Mouse (Mus musculus) gastrocnemius, adult 18-20 months (tissue): ENCODE measurements at regions not wholly inside any gene's neighbourhood (a gene's known extent, or its start where the extent isn't known, plus 50 kb on each side); places are given as distances from the start of the nearest gene placed in this dataset.

Experiments used
- DNase-seq: peaks from one replicate; pipeline ENCODE4 v3.0.0; 2021; ENCODE audit warnings: low spot score

DNA sequence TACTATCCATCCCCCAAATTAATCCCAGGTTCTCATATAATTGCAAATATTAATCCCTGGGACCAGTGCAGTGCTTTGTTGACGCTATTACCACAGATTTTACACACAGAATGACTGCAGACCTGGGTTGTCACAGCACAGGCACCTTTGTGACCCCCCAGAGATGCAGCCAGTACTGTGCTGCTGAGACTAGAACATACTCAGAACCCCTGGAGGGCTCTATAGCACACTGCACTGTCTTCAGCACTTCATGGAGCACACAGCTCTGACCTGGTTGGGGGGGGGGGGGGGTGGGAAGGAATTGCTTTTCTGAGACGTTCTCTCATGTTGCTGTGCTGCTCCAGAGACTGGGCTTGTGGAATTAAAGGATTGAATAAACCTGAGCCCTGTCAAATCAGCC lies 154.9 kb upstream of the Gm34302 start:
- DNase-seq = no peak

DNA sequence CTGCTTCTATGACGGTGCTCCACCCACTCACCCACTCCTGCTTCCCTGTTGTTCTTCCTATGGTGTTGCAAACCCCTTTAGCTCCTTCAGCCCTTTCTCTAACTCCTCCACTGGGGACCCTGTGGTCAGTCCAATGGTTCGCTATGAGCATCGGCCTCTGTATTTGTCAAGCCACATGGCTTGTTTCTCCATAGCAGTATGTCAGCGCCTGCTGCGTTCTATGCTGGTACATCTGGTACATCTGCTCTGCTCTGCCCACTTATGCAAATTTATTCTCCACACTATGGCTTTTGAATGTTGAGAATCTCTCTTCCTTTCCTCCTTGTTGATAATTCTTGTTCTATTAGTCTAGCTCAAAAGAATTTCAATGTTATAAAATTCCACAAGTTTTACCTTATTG lies 154.2 kb upstream of the Gm34302 start:
- no peak for DNase-seq

DNA sequence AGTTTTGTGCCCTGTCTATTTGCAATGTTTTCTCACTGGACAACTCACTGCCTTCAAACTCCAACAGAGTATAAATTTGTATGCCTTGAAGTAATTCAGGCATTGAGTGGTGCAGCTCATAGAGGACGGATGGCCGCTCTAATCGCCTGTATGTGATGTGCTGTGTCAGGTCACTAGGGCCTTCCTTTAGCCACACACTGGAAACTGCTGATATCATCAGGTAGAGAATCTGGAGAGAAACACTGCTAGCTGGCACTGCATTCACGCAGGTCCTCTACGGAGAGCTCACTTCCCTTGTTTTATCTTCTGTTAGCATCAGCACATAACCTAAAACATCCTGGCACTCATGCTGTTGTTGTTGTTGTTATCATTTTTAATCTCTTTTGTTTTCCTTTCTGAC lies 144.0 kb upstream of the Gm34302 start:
- DNase-seq = no peak

DNA sequence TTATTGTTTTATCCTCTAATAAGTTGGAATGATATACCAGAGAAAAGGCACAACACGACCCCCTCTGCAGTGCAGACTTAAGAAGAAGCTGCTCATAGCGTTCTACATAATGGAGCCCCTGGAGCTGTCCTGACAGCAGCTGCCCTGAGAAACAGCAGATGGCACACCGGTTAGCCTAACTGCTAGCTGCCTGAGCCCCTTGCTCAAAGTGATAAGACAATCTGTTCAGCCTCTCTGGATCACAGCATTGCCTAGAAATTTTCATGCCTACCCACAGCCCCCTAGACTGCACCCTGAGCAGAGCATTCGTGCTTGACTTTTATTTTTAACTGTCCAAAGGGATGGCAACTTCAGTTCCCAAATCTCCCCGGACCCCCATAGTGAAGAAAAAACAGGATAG lies 132.4 kb upstream of the Gm34302 start:
- no peak for DNase-seq

DNA sequence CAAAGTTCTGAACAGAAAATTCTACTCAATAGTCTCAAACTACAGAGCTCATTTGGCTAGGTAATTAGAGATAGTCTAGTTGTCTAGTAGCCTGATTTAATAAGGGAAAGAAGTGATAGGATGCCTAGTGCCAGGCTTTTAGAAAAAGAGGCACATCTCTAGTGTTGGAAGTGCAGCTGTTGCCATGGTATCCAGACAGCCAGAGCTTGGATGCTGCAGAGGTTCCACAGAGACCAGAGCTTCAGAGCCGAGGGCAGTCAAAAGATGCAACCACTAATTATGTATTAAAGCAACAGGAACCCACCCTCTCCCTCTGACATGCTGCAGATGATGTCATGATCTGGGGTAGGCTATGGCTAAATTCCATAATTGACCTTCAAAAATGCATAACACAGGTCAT lies 130.0 kb upstream of the Gm34302 start:
- no peak for DNase-seq

DNA sequence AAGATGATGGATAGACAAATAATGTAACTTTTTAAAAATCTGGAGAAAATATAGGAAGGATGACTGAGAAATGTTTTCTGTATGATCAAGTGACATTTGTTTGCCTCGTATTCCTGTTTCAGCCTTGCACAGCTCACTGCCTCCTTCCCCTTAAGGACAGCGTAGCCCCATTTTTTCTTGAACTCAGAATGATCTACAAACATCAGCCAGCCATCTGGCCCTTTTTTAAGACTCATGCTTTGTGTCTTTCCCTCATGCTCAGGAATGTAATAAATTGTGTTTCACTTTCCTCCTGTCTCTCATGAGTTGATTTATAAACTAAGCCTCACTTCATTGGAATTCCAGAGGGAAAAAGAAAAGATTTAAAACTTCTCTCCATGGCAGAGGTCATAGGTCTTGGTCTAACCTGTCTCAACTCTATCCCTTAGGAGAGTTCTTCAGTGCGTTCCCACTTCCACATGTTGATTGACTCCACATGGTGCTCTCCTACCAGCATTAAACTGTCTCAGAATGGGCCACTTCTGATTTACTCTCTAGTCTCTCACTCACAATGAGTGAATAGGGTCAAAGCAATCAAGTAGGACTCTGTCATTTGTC lies 129.2 kb upstream of the Gm34302 start:
- DNase-seq = no peak

GRCm38 (mm10) chr3:63610113-63610919 lies 126.6 kb upstream of the Gm34302 start:
- DNase-seq = no peak

DNA sequence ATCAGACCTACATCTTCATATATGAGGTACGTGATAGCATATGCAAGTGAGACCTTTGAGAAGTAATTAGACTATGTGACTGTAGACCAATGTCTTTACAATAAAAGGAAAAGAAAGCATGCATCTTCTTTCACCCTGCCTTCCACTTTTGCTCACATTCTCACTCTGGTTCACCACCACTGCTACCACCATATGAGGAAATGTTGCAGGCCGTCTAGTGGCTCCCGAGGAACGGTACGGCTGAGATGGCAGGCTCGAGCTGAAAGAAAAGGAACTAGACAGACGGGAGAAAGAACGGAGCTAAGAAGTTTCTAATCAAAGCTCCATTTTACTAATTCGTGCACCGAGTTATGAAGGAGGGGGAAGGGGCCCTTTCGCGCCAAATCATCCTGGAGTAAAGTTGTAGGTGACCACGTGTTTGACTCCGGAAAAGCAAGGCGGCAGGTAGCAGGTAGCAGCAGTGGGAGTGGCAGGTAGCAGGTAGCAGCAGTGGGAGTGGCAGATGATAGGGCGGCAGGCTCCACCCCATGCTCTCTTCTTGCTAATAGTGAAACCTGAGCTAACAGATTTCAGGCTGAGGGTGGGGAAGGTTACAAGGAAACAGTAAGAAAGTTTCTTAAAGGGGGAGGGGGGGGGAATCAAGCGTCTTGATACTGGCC lies 125.9 kb upstream of the Gm34302 start:
- DNase-seq = no peak

GRCm38 (mm10) chr3:63582717-63583696 lies 99.3 kb upstream of the Gm34302 start:
- DNase-seq = no peak

GRCm38 (mm10) chr3:63582180-63582579 lies 98.5 kb upstream of the Gm34302 start:
- no peak for DNase-seq

GRCm38 (mm10) chr3:63570607-63571353 lies 87.1 kb upstream of the Gm34302 start:
- peak; percentile 52 for DNase-seq

DNA sequence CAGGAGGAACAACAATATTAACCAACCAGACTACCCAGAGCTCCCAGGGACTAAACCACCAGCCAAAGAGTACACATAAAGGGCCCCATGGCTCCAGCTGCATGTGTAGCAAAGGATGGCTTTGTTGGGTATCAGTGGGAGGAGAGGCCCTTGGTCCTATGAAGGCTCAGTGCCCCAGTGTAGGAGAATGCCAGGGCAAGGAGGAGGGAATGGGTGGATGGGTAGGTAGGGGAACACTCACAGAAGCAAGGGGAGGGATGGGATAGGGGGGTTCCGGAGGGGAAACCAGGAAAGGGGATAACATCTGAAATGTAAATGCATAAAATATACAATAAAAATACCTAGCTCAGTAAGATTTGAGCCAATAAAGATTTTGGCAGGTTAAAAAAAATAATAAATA lies 86.4 kb upstream of the Gm34302 start:
- DNase-seq = no peak

GRCm38 (mm10) chr3:63569004-63569596 lies 85.4 kb upstream of the Gm34302 start:
- no peak for DNase-seq

DNA sequence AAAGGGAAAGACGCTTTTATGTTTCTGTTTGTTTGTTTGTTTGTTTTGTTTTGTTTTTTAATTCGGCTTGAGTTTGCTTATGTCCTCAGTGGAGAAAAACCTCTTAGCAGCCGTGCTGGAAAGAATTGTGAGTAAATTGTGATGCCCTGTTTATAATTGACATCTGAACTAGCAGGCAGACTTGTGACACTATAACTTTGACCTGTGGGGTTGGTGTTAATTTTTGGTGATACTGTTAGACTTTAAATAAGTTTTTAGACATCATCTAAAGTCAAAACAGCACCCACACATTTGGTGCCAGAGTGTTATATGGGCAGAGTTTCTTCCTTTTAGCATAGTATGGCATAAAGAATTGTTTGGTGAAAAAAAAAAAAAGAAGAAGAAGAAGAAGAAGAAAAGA lies 84.0 kb upstream of the Gm34302 start:
- DNase-seq = no peak

DNA sequence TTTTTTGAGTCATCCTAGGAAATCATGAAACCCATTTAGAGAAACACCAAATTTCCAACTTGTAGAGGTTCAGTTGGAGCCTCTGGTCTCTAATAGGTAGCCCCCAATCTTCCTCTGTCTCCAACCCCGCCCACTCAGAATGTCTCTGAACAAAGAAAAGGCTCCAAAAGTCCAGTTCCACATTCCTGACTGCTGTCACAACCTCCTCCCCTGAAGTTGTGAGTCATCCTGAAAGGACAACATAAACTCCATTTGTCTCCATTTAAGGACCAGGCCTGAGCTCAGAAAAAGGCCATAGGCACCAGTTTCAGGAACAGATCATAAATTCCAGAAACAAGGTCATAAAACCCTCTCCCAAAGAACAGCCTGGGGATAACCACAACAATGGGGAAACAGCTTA lies 79.4 kb upstream of the Gm34302 start:
- DNase-seq = no peak

DNA sequence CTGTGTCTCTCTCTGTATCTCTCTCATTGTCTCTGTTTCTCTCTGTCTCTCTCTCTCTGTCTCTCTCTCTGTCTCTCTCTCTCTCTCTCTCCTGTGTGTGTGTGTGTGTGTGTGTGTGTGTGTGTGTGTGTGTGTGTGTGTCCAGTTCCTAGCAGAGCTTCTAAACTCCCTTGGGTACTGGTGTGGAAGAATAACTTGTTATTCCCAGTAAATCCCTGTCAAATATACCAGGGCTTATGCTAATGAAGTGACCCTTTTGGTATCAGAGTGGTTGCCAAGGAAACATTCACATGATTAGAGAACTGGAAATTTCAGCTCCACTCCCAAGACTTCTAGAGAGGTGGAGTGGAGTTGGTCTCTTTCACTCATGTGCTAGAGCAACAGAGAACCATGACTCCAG lies 78.9 kb upstream of the Gm34302 start:
- no peak for DNase-seq

GRCm38 (mm10) chr3:63560745-63561151 lies 77.1 kb upstream of the Gm34302 start:
- no peak for DNase-seq

GRCm38 (mm10) chr3:63556741-63557140 lies 73.1 kb upstream of the Gm34302 start:
- DNase-seq = no peak

GRCm38 (mm10) chr3:63554872-63555271 lies 71.2 kb upstream of the Gm34302 start:
- peak; percentile 27 for DNase-seq

DNA sequence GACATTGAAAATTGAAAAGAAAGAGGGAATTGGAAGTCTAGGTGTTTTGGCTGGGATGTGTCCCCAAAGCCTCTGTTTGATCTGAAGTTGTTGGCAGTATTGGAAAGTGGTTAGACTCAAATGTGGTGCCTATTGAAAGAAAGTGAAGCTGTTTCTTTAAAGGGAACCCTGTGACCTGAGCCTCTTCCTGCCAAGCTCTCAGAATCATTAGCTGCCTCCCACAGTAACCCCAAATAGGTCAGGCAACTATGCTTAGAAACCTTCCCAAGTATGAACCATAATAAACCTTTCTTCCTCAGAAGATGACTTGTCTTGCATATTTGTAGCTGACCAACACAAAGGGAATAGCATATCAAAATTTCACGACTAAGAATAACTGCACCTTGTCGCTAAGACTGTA lies 69.7 kb upstream of the Gm34302 start:
- no peak for DNase-seq
